Mouse (Mus musculus) C2C12 (cell line): ENCODE data around the gene Mprip. TPM values are rescaled to one million over a fixed set of nuclear protein-coding genes. Genes with fewer than 3 reads are reported as not detected.
A peak's percentile ranks its signal among the peaks of the same experiment; 100 is the strongest.

Experiments used
- H3K27me3 ChIP-seq: one replicate; pipeline ENCODE4 v1.6.1; 2011; ENCODE audit not compliant: control insufficient read depth, insufficient read depth, insufficient read length
- H3K36me3 ChIP-seq: one replicate; pipeline ENCODE4 v1.6.1; 2011; ENCODE audit not compliant: control insufficient read depth, insufficient read depth
- H3K4me3 ChIP-seq: one replicate; pipeline ENCODE4 v1.5.1; 2011; ENCODE audit warnings: mild to moderate bottlenecking, control low read depth; ENCODE audit not compliant: poor library complexity, insufficient read depth, severe bottlenecking
- H3K79me2 ChIP-seq: one replicate; pipeline ENCODE4 v1.6.1; 2011; ENCODE audit not compliant: control insufficient read depth, insufficient read depth
- H3K79me3 ChIP-seq: one replicate; pipeline ENCODE4 v1.6.1; 2011; ENCODE audit warnings: low read depth, control low read depth
- H3ac ChIP-seq: one replicate; pipeline ENCODE3; 2011; ENCODE audit warnings: low read depth; ENCODE audit not compliant: control insufficient read depth, insufficient read length
- CEBPB ChIP-seq: IDR thresholded peaks from one replicate; pipeline ENCODE4 v1.6.1; 2011; ENCODE audit warnings: low read depth, mild to moderate bottlenecking, control low read depth, moderate library complexity
- CTCF ChIP-seq: IDR thresholded peaks from one replicate; pipeline ENCODE4 v1.5.1; 2011; ENCODE audit not compliant: control insufficient read depth, insufficient read depth, insufficient read length
- FOSL1 ChIP-seq: IDR thresholded peaks from one replicate; pipeline ENCODE4 v1.8.0; 2011; ENCODE audit warnings: mild to moderate bottlenecking, low read length; ENCODE audit not compliant: poor library complexity, insufficient read depth, severe bottlenecking
- MAX ChIP-seq: IDR thresholded peaks from one replicate; pipeline ENCODE4 v1.6.1; 2011; ENCODE audit warnings: mild to moderate bottlenecking, control low read depth
- MYOD1 ChIP-seq: IDR thresholded peaks from one replicate; pipeline ENCODE4 v1.6.1; 2011; ENCODE audit warnings: low read depth; ENCODE audit not compliant: control insufficient read depth, insufficient read length
- MYOG ChIP-seq: IDR thresholded peaks from one replicate; pipeline ENCODE4 v1.6.1; 2011; ENCODE audit not compliant: control insufficient read depth, insufficient read length; ENCODE audit errors: extremely low read depth
- USF1 ChIP-seq: IDR thresholded peaks from one replicate; pipeline ENCODE4 v1.6.1; 2011; ENCODE audit warnings: low read depth, mild to moderate bottlenecking, control low read depth, moderate library complexity
- polyA plus RNA-seq: library from polyadenylated mRNA; unstranded; fragments of >200 nt; fragmentation: generic; extraction: Trizol; gene quantifications from one replicate; pipeline ENCODE4 v1.2.1, GENCODE M21; 2012; ENCODE audit warnings: missing spikeins

The Mprip gene
- polyA plus RNA-seq, 1 experiment: 257 TPM

DNA sequence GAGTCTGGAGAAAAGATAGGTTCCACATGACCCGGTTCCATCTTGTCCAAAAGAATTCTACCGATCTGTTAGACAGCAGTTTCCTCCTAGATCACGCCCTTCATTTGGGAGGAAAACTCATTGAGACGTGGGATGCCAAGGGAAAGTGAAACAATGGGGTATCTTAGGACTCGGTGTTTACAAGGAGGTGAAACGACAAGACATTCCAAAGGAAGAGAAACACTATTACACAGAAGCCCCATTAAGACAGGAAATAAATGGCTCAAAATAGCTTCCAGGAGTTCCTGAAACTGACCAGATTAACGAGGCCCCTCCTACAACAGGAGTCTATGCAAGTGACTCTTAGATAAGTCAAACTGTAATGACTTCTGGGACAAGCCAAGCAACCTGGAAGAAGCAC, 5.1 kb upstream of the Mprip start:
- no peaks in the 10 kb centered on the region for H3K36me3 ChIP-seq
- no peaks in the 10 kb centered on the region for H3K79me2 ChIP-seq
- no peak overlapping the region for H3ac ChIP-seq
- no peaks in the 10 kb centered on the region for H3K79me3 ChIP-seq
- TF ChIP-seq CTCF: no peak
- TF ChIP-seq MYOG: no peak
- TF ChIP-seq CEBPB: no peak
- TF ChIP-seq MAX: no peak
- TF ChIP-seq MYOD1: no peak
- no peak for TF ChIP-seq FOSL1
- TF ChIP-seq USF1: no peak
- H3K27me3 ChIP-seq: no peaks in the 10 kb centered on the region
- H3K4me3 ChIP-seq: no peak overlapping the region

DNA sequence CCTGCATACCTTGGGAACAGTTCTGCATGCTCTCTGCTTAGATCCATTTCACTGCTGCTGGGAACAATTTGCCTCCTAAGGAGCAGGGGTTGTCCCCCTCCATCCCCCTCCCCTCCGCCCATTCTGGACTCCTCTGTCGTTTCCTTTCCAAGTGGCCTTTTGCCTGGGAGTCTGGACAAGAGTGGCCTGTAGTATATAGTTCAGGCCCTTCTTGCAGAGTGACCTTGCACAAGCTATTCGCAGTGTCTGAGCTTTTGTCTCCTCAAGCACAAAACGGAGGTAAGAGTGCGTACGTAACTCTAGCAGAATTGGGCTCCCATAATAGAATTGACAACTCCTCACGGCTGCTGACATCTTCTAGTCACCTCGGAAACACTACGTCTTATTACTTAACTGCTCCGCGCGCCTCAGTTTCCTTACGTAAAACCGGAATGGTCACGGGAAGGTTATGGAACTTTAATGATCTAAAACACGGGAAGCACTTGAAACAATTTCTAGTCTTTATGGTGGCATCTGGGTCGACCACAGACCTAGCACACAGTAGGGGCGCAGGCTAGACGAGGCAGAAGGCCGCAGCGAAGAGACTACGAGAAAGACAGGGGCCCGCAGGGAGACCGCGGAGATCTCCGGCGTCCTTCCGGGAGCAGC, 620 bp downstream of the Mprip start:
- Histone ChIP-seq H3K4me3 (peak overlapping the region; percentile 91), H3ac (peak overlapping the region; percentile 69), H3K79me3 (peaks cover 40% of the 10 kb centered on the region), H3K79me2 (peaks cover 50% of the 10 kb centered on the region), H3K36me3 (peaks cover 4% of the 10 kb centered on the region), H3K27me3 (no peaks in the 10 kb centered on the region)
- no peak for TF ChIP-seq CEBPB
- no peak for TF ChIP-seq MAX
- no peak for TF ChIP-seq MYOG
- no peak for TF ChIP-seq USF1
- no peak for TF ChIP-seq MYOD1
- TF ChIP-seq FOSL1: no peak
- TF ChIP-seq CTCF: no peak

GRCm38 (mm10) chr11:59662249-59662788, 1.2 kb downstream of the Mprip start:
- Histone ChIP-seq H3ac (peak overlapping the region; percentile 91), H3K4me3 (peak overlapping the region; percentile 91), H3K79me2 (peaks cover 56% of the 10 kb centered on the region), H3K36me3 (peaks cover 4% of the 10 kb centered on the region), H3K79me3 (peaks cover 46% of the 10 kb centered on the region), H3K27me3 (no peaks in the 10 kb centered on the region)
- TF ChIP-seq MYOD1 (peak; percentile 43), MYOG (no peak)

- no peak for TF ChIP-seq CTCF
- TF ChIP-seq MAX: no peak
- no peak for TF ChIP-seq USF1
- TF ChIP-seq MYOG: no peak
- TF ChIP-seq CEBPB: no peak
- no peak for TF ChIP-seq FOSL1
- TF ChIP-seq MYOD1: no peak
Measured at GRCm38 (mm10) chr11:59662877-59663775, 2.0 kb downstream of the Mprip start.

DNA sequence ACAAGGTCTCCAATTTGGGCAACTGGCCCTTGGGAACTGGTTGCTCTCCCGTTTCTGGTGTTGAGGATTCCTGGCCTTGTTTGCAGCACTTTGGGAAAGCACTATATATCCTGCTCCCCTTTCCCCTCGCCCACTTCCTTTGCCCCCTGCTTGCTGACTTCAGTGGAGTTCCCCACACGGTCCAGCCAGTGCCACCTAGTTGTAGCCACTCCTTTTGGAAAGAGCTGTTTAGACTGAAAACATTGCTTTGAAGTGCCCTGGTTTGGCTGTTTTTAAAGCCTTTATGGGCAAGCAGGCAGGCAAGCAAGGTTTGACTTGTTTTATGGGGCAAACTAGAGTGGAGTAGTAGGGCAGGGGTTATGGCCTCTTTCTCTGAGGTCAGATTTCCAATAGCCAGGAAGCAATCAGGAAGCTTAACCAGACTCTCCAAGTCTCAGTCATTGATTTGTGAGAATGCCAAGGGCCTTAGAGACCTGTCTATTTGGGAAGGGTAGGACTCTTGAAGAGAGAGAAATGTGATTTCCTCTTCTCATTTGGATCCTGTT, 2.7 kb downstream of the Mprip start:
- H3K79me3 ChIP-seq: peaks cover 61% of the 10 kb centered on the region
- H3K27me3 ChIP-seq: no peaks in the 10 kb centered on the region
- TF ChIP-seq CTCF (no peak), MYOG (no peak), MAX (no peak), FOSL1 (no peak), CEBPB (no peak), USF1 (no peak), MYOD1 (no peak)
- peaks cover 12% of the 10 kb centered on the region for H3K36me3 ChIP-seq
- peak overlapping the region; percentile 91 for H3ac ChIP-seq
- peaks cover 72% of the 10 kb centered on the region for H3K79me2 ChIP-seq
- H3K4me3 ChIP-seq: peak overlapping the region; percentile 91

More at GRCm38 (mm10) chr11:59662877-59663775, 2.0 kb downstream of the Mprip start:
- H3K79me2 ChIP-seq: peaks cover 64% of the 10 kb centered on the region
- H3K79me3 ChIP-seq: peaks cover 54% of the 10 kb centered on the region
- peak overlapping the region; percentile 91 for H3ac ChIP-seq
- H3K4me3 ChIP-seq: peak overlapping the region; percentile 91
- no peaks in the 10 kb centered on the region for H3K27me3 ChIP-seq
- H3K36me3 ChIP-seq: peaks cover 12% of the 10 kb centered on the region
